Mouse (Mus musculus): Measurements from ENCODE around the gene Slc22a14. TPM values are rescaled to one million over a fixed set of nuclear protein-coding genes. Genes with fewer than 3 reads are reported as not detected.

Gene Slc22a14
- total and polyA plus RNA-seq, 2 experiments: not detected

DNA sequence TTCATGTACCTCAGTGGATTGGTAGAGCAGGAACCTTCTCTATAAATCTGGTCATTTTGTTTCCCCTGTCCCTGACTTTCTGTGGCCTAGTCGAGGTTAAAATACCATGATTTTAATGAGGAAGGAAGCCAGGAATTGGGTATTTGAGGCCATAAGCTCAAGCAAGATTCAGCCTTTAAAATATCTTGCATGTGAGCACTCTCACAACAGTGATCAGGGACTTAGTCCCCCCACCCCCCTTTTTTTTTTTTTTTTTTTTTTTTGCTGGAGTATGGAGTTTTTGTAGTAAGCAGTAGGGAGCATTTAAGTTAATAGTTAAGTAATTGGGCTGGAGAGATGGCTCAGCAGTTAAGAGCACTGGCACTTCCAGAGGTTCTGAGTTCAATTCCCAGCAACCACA is 41.2 kb downstream of the Slc22a14 start:
- no peak overlapping the region for H3K4me3 ChIP-seq (ENCODE audit: insufficient read depth, low read depth, low read length)
- whole genome bisulfite sequencing: 72% methylated on average over 1 of the region's 1 CpGs
- H3K36me3 ChIP-seq (ENCODE audit: control insufficient read depth, insufficient read depth, low read length): no peaks in the 10 kb centered on the region
- TF ChIP-seq CTCF (IDR thresholded peaks at IDR 0.05; ENCODE audit: low read depth, low read length) (no peak), POLR2A (IDR thresholded peaks at IDR 0.05; ENCODE audit: extremely low read depth, insufficient read depth, low read length) (no peak)
- no peak overlapping the region for H3K9ac ChIP-seq (ENCODE audit: low read depth, low read length)
- no peak overlapping the region for H3K27ac ChIP-seq (replicated peaks; ENCODE audit: insufficient read depth, low read depth, low read length)
- DNase-seq (ENCODE audit: extremely low read depth, low read depth, low spot score): no peak
- H3K79me2 ChIP-seq (ENCODE audit: control insufficient read depth, insufficient read depth, low read length): peaks cover 9% of the 10 kb centered on the region; the same call in 1 of the 2 replicates
- no peaks in the 10 kb centered on the region for H3K27me3 ChIP-seq (ENCODE audit: control insufficient read depth, insufficient read depth, low read length)
- H3K4me1 ChIP-seq (ENCODE audit: control insufficient read depth, insufficient read depth, low read length): peaks cover 9% of the 10 kb centered on the region

DNA sequence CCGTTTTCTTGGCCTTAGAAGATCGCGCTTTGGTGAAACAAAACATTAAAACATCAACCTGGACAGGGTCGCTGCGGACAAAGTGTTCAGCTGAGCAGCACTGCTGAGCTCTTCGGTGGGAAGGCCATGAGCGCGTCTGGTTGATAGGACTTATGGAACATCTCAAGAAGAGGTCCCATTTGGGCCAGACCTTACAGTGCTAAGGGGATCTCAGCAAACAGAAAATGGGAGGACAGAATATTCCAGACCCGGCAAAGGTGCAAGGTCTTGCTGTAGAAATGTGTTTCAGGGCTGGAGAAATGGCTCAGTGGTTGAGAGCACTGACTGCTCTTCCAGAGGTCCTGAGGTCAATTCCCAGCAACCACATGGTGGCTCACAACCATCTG is 42.1 kb downstream of the Slc22a14 start:
- peak; percentile 62 for DNase-seq (ENCODE audit: extremely low read depth, low read depth, low spot score)
- H3K27me3 ChIP-seq (ENCODE audit: control insufficient read depth, insufficient read depth, low read length): no peaks in the 10 kb centered on the region
- TF ChIP-seq CTCF (IDR thresholded peaks at IDR 0.05; ENCODE audit: low read depth, low read length): no peak
- no peak for TF ChIP-seq POLR2A (IDR thresholded peaks at IDR 0.05; ENCODE audit: extremely low read depth, insufficient read depth, low read length)
- H3K36me3 ChIP-seq (ENCODE audit: control insufficient read depth, insufficient read depth, low read length): no peaks in the 10 kb centered on the region
- 2% methylated on average over 9 of the region's 9 CpGs for WGBS
- H3K4me1 ChIP-seq (ENCODE audit: control insufficient read depth, insufficient read depth, low read length): peaks cover 9% of the 10 kb centered on the region
- H3K79me2 ChIP-seq (ENCODE audit: control insufficient read depth, insufficient read depth, low read length): peaks cover 12% of the 10 kb centered on the region; the same call in 1 of the 2 replicates
- peak overlapping the region; percentile 94 for H3K27ac ChIP-seq (replicated peaks; ENCODE audit: insufficient read depth, low read depth, low read length)
- H3K9ac ChIP-seq (ENCODE audit: low read depth, low read length): peak overlapping the region; percentile 77
- peak overlapping the region; percentile 60 for H3K4me3 ChIP-seq (ENCODE audit: insufficient read depth, low read depth, low read length)

DNA sequence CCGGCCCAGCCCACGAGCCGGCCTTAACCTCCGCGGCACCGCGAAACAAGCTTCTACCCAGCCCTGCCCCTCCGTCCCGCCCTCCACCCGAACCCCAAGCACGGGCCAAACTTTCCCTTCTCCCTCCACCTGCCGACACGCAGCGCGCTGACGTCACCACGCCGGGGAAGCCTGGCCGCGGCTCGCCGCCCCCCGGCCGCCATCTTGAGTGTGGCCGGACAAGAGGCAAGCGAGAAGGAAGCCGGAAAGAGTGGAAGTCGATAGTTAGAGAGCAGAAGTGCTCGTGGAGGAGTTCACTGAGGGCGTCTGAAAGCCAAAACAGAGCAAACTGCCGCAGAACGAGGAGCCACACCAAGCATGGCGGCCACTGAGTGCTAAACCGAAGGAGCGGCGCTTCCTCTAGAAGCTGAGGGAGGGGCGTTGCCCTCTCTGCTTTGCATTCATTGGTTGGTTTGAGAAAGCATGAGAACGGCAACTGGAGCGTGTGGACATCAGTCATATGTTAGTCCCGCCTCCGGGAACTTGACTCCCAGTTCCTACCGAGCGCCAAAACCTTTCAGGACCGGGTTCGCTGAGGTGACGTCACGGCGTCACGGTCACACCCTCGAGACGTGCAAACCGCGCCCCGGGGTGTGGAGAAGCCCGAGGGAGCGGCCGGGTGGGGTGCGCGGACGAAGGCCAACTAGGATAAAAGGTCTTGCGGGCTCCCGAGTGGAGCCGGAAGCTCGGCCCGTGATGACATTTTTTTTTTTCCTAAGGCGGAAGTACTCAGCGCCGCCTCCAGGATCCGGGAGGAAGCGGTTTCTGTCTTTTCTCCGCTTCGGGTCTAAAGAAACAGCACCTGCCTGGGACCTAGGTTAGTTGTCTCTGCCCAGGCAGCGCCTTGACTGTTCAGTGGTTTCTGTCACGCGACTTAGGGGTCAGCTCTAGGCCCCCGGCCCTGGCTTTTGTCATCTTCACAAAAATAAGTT is 42.8 kb downstream of the Slc22a14 start, which contains the start of gene Oxsr1:
Gene Oxsr1 (minus strand): TSS at position 139 of the 971 bp plus-strand sequence.
- Histone ChIP-seq H3K4me1 (ENCODE audit: control insufficient read depth, insufficient read depth, low read length) (peaks cover 9% of the 10 kb centered on the region), H3K79me2 (ENCODE audit: control insufficient read depth, insufficient read depth, low read length) (peaks cover 14% of the 10 kb centered on the region; the same call in 1 of the 2 replicates), H3K9ac (ENCODE audit: low read depth, low read length) (peak within 1 kb of the TSS; percentile 81), H3K27ac (replicated peaks; ENCODE audit: insufficient read depth, low read depth, low read length) (peak within 1 kb of the TSS; percentile 94), H3K27me3 (ENCODE audit: control insufficient read depth, insufficient read depth, low read length) (no peaks in the 10 kb centered on the region), H3K36me3 (ENCODE audit: control insufficient read depth, insufficient read depth, low read length) (no peaks in the 10 kb centered on the region), H3K4me3 (ENCODE audit: insufficient read depth, low read depth, low read length) (peak within 1 kb of the TSS; percentile 79)
- WGBS: under 1% methylated on average over 76 of the region's 76 CpGs
- peak; percentile 74 for TF ChIP-seq POLR2A (IDR thresholded peaks at IDR 0.05; ENCODE audit: extremely low read depth, insufficient read depth, low read length)
- peak; percentile 51 for TF ChIP-seq CTCF (IDR thresholded peaks at IDR 0.05; ENCODE audit: low read depth, low read length)
- DNase-seq (ENCODE audit: extremely low read depth, low read depth, low spot score): peak; percentile 99

- H3K79me2 ChIP-seq (ENCODE audit: control insufficient read depth, insufficient read depth, low read length): peaks cover 14% of the 10 kb centered on the region; the same call in 1 of the 2 replicates
- TF ChIP-seq POLR2A (IDR thresholded peaks at IDR 0.05; ENCODE audit: extremely low read depth, insufficient read depth, low read length) (no peak), CTCF (IDR thresholded peaks at IDR 0.05; ENCODE audit: low read depth, low read length) (no peak)
- H3K4me3 ChIP-seq (ENCODE audit: insufficient read depth, low read depth, low read length): peak overlapping the region; percentile 79
- peak overlapping the region; percentile 92 for H3K27ac ChIP-seq (replicated peaks; ENCODE audit: insufficient read depth, low read depth, low read length)
- no peaks in the 10 kb centered on the region for H3K36me3 ChIP-seq (ENCODE audit: control insufficient read depth, insufficient read depth, low read length)
- DNase-seq (ENCODE audit: extremely low read depth, low read depth, low spot score): no peak
- H3K27me3 ChIP-seq (ENCODE audit: control insufficient read depth, insufficient read depth, low read length): no peaks in the 10 kb centered on the region
- 2% methylated on average over 59 of the region's 59 CpGs for WGBS
- peaks cover 9% of the 10 kb centered on the region for H3K4me1 ChIP-seq (ENCODE audit: control insufficient read depth, insufficient read depth, low read length)
- peak overlapping the region; percentile 75 for H3K9ac ChIP-seq (ENCODE audit: low read depth, low read length)
Observed at GRCm38 (mm10) chr9:119321392-119322229, 43.7 kb downstream of the Slc22a14 start.

DNA sequence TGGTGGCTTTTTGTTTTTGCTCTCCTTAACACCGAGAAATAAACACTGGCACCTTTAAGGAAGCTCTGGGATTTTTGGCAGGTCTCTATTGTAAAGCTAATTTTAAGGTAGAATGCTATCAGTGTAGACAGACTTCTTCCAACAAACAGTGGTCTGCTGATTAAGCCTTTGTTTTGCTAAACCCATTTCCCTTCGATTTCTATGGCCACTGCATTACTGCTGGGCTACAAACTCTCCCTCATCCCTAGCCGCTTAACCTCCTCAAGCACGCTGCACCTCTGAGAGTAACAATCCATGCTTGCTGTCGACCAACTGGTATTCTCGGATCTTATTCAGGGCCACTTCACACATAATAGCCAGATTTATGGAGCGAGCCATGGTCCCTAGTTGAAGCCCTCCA is 44.4 kb downstream of the Slc22a14 start:
- TF ChIP-seq CTCF (IDR thresholded peaks at IDR 0.05; ENCODE audit: low read depth, low read length) (no peak), POLR2A (IDR thresholded peaks at IDR 0.05; ENCODE audit: extremely low read depth, insufficient read depth, low read length) (no peak)
- peaks cover 9% of the 10 kb centered on the region for H3K4me1 ChIP-seq (ENCODE audit: control insufficient read depth, insufficient read depth, low read length)
- peak overlapping the region; percentile 79; the same call in 1 of the 2 replicates for H3K4me3 ChIP-seq (ENCODE audit: insufficient read depth, low read depth, low read length)
- H3K79me2 ChIP-seq (ENCODE audit: control insufficient read depth, insufficient read depth, low read length): peaks cover 15% of the 10 kb centered on the region; the same call in 1 of the 2 replicates
- WGBS: 29% methylated on average over 7 of the region's 7 CpGs
- DNase-seq (ENCODE audit: extremely low read depth, low read depth, low spot score): no peak
- H3K9ac ChIP-seq (ENCODE audit: low read depth, low read length): peak overlapping the region; percentile 40; the same call in 1 of the 2 replicates
- no peaks in the 10 kb centered on the region for H3K36me3 ChIP-seq (ENCODE audit: control insufficient read depth, insufficient read depth, low read length)
- no peaks in the 10 kb centered on the region for H3K27me3 ChIP-seq (ENCODE audit: control insufficient read depth, insufficient read depth, low read length)
- no peak overlapping the region for H3K27ac ChIP-seq (replicated peaks; ENCODE audit: insufficient read depth, low read depth, low read length)
